Comparison of ENCODE assay signal across 8 mouse cellular contexts in genomic region chr15:87597149-87597548, GRCm38 (mm10). TPM values are rescaled to one million over a fixed set of nuclear protein-coding genes. Genes with fewer than 3 reads are reported as not detected.
DNase-seq lines count a peak whose midpoint lies in the region; ATAC-seq and TF ChIP-seq lines count a peak whose summit lies in the region.

No protein-coding gene starts in this region.

- H3K4me1 ChIP-seq in forebrain, postnatal 0 days (ENCODE audit: insufficient read depth): 0 out of 2 replicates have a peak, but pooled peaks cover 6% of the 10 kb centered on the region
- H3K4me1 ChIP-seq in forebrain, embryonic 10.5 days: no peaks in the 10 kb centered on the region
- no peaks in the 10 kb centered on the region for H3K4me1 ChIP-seq in intestine, embryonic 15.5 days (replicated peaks)

- intact Hi-C loops in left cerebral cortex, postnatal 10 days (cut with DNase I): no loop called here
- intact Hi-C loops in gastrocnemius, adult 2 months (cut with DNase I): no loop called here

- no peaks in the 10 kb centered on the region for H3K27me3 ChIP-seq in forebrain, postnatal 0 days (ENCODE audit: insufficient read depth, low read length)
- no peaks in the 10 kb centered on the region for H3K27me3 ChIP-seq in forebrain, embryonic 10.5 days (ENCODE audit: poor library complexity, severe bottlenecking)
- H3K27me3 ChIP-seq in intestine, embryonic 15.5 days (replicated peaks): no peaks in the 10 kb centered on the region

- ATAC-seq in forebrain, postnatal 0 days: peak; percentile 34; the same call in 1 of the 2 replicates
- no peak for ATAC-seq in intestine, embryonic 15.5 days
- no peak for ATAC-seq in inflammation-experienced regulatory T-cells, adult 6 months

- H3K36me3 ChIP-seq in forebrain, postnatal 0 days (ENCODE audit: insufficient read depth): no peaks in the 10 kb centered on the region
- H3K36me3 ChIP-seq in forebrain, embryonic 10.5 days (replicated peaks): no peaks in the 10 kb centered on the region
- H3K36me3 ChIP-seq in intestine, embryonic 15.5 days: no peaks in the 10 kb centered on the region

- TF ChIP-seq CTCF in forebrain, postnatal 0 days (IDR thresholded peaks at IDR 0.05; ENCODE audit: low read depth): no peak
- no peak for TF ChIP-seq CTCF in gastrocnemius, adult 2 months (IDR thresholded peaks at IDR 0.05)

- 35% methylated on average over 4 of the region's 4 CpGs for WGBS in forebrain, postnatal 0 days
- 86% methylated on average over 4 of the region's 4 CpGs for WGBS in forebrain, embryonic 10.5 days
- 56% methylated on average over 4 of the region's 4 CpGs for WGBS in intestine, embryonic 15.5 days

- H3K4me3 ChIP-seq in forebrain, postnatal 0 days (ENCODE audit: low read depth, low read length): no peak overlapping the region
- no peak overlapping the region for H3K4me3 ChIP-seq in forebrain, embryonic 10.5 days
- no peak overlapping the region for H3K4me3 ChIP-seq in intestine, embryonic 15.5 days (replicated peaks)
- no peak overlapping the region for H3K4me3 ChIP-seq in gastrocnemius, adult 2 months

- H3K4me2 ChIP-seq in forebrain, postnatal 0 days (ENCODE audit: low read depth): no peak overlapping the region
- H3K4me2 ChIP-seq in intestine, embryonic 15.5 days (replicated peaks): no peak overlapping the region

- H3K27ac ChIP-seq in forebrain, postnatal 0 days (ENCODE audit: low read depth, low read length): no peak overlapping the region
- no peak overlapping the region for H3K27ac ChIP-seq in forebrain, embryonic 10.5 days
- H3K27ac ChIP-seq in intestine, embryonic 15.5 days: no peak overlapping the region
- H3K27ac ChIP-seq in gastrocnemius, adult 2 months: no peak overlapping the region

- H3K9me3 ChIP-seq in forebrain, postnatal 0 days (ENCODE audit: low read length): no peaks in the 10 kb centered on the region
- no peaks in the 10 kb centered on the region for H3K9me3 ChIP-seq in forebrain, embryonic 10.5 days
- no peaks in the 10 kb centered on the region for H3K9me3 ChIP-seq in intestine, embryonic 15.5 days

- DNase-seq in forebrain, postnatal 0 days: peak; percentile 29
- no peak for DNase-seq in forebrain, embryonic 10.5 days (ENCODE audit: extremely low spot score, low spot score)
- DNase-seq in Muller cell, postnatal 12 days (ENCODE audit: inconsistent ontology term): peak; percentile 99
- DNase-seq in cerebellum, postnatal 36 days: peak; percentile 48 to 65
- DNase-seq in left cerebral cortex, postnatal 10 days (ENCODE audit: extremely low spot score in 1 of 2, low spot score in 2 of 2): peak; percentile 23 to 46
- DNase-seq in gastrocnemius, adult 2 months: no peak

- no peak overlapping the region for H3K9ac ChIP-seq in forebrain, postnatal 0 days
- H3K9ac ChIP-seq in intestine, embryonic 15.5 days: no peak overlapping the region

RNA-seq across cellular contexts. Expression of gene Fam19a5, which starts 53.0 kb away (rescaled TPM):
- total RNA-seq in forebrain, postnatal 0 days (2014; rRNA removed): 64.1 and 84.7 TPM in 2 replicates
- 19.3 and 28.2 TPM in 2 replicates for polyA plus RNA-seq in forebrain, postnatal 0 days (2015; fragmentation: Nextera tagmentation; extraction: Ambion mirVana)
- 5.3 and 6.1 TPM in 2 replicates for polyA plus RNA-seq in forebrain, embryonic 10.5 days (2016; fragmentation: Nextera tagmentation; extraction: Ambion mirVana)
- 10 to 100 TPM; 80.9 to 86.7 TPM for total RNA-seq in left cerebral cortex, postnatal 10 days (2021)
- 2.4 and 2.6 TPM in 2 replicates for polyA plus RNA-seq in intestine, embryonic 15.5 days (2015; fragmentation: Nextera tagmentation; extraction: Ambion mirVana)
- polyA plus RNA-seq in inflammation-experienced regulatory T-cells, adult 6 months (2017; shearing (Covaris generic)): not detected
- 1 to 10 TPM; 2.4 to 3.2 TPM for total RNA-seq in gastrocnemius, adult 2 months (2021)

Comparison
In these comparisons a context has a peak if more than half of its experiments do, and no peak if none do; other contexts are left out.
1. DNase-seq: peak in forebrain, postnatal 0 days (single experiment), Muller cell, postnatal 12 days (single experiment), cerebellum, postnatal 36 days (2 of 2) and left cerebral cortex, postnatal 10 days (2 of 2); none in forebrain, embryonic 10.5 days (single experiment) and gastrocnemius, adult 2 months (single experiment).